Mouse (Mus musculus): ENCODE data around the gene Uck2.

Gene Uck2

DNA sequence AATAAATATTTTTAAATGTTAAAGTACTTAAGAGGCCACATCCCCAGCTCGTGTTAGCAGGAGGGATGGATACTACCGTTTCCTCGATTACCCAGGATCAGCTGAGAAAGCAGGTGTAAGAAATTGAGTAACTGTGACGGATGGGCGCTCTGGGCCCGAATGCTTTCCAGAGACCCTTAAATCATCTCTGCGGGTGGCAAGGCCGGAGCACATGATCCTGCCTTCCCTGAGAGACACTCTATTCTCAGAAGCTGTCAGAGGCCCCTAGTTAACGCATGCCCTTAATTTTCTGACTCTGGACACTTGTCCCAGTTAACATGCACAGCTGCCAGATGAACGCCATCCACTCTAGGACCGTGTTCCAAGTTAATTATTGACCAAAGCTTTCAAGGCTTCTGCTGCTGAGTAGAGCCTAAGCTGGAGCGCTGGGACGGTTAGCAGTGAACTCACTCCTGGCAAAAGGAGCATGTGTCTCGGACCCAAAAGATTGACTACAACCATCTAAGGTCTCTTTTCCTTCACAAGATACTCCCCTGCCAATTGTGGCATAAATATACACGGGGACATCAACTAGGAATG is 28.3 kb downstream of the Uck2 start:
- DNase-seq (ENCODE audit: low read depth, low spot score) = peak; percentile 64

DNA sequence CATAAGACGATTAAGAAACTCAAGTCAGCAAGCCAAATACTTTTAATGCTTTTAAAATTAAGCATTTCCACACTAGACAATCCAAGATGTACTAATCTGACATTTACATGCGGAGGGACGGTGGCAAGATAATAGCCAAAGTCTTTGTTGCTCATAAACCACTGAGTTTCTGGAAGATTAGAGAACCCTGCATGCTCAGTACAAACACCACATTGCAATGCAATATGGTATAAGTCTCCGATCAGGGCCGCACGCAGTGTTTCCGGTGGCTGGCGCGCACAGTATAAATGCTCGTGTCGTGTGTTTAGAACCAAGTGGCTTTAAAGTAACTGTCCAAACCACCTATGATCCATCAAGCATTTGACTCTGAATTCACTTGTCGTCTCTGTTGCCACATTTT is 31.5 kb downstream of the Uck2 start:
- DNase-seq (ENCODE audit: low read depth, low spot score) = no peak

DNA sequence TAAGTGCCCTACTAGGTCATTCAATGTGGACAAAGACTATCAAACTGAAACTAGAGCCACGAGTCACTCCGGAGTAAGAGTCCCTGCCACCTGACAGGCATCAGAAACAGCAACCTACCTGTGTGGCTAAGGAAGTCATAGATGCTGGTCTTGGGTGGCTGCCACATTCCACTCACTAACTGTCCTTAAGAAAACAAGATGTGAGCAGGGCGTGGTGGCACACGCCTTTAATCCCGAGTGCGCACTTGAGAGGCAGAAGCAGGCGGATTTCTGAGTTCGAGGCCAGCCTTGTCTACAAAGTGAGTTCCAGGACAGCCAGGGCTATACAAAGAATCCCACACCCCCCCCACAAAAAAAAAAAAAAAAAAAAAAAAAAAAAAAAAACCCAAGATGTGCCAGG is 35.2 kb downstream of the Uck2 start:
- DNase-seq (ENCODE audit: low read depth, low spot score) = no peak

DNA sequence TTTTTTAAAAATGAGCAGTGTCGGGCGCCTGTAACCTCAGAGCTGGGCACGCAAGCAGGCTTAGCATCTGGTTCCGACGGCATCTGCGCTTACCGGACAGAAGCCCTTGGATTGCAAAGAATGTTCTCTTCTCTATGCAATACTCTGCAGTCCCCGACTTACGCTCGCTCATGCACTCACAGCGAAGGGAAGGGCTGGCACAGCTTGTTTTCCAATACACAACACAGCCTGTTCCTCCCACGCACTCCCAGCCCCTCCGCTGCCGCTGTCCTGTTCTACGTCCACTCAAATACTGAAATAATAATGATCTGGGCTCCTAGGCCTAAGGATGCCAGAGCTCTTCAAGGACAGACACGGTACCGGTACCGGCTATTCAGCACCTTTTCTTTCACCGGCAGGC is 35.9 kb downstream of the Uck2 start:
- DNase-seq (ENCODE audit: low read depth, low spot score) = no peak

DNA sequence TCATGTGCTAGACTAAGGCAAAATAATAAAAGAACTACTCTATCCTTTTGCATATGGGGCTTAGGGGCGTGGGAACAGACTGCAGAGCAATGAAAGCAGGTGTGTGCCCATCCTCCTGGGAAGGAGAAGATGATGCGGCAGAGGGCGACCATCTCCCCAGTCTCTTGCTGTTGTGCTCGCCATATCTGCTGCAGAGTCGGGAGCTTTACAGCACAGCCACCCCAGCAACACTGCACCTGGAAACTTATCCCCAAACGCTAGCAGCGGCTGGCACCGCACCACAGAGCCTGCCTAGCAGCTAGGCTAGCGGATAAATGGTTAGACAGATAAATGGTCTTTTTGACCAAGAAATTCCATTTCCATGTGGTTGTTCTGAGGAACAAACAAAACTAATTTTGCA is 37.2 kb downstream of the Uck2 start:
- DNase-seq (ENCODE audit: low read depth, low spot score) = no peak

DNA sequence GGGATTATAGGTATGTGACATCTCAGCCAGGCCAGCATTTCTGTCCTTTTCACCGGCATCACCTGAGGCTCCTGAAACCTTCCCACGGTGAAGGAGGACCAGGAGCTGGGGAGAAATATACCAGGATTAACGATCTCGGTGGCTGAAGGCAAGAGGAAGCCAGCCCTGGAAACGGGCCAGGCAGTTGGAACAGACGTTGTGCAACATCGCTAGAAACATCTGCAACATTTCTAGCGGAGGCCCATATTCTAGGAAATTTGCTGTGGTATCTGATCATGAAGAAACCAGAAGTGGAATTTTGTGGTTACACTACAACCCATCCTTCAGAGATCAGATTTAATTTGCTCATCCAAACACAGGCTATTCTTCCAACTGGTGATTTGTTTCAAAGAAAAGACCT is 38.1 kb downstream of the Uck2 start:
- DNase-seq (ENCODE audit: low read depth, low spot score) = peak; percentile 71

DNA sequence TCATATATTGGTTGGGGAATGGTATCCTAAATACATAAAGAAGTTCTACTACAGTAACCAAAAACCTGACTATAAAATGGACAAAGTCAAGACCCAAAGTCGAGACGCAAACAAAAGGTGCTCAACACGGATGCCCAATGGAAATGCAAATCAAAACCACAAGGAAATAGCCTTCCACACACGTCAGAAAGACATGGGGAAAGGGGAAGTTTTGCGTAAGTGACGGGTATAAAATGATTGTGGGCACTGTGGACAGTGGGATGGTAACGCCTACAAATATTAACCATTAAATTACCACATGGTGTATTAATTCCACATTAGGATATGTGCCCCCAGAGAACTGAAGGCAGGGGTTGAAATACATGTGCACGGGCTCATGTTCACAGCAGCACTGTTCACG is 38.8 kb downstream of the Uck2 start:
- DNase-seq (ENCODE audit: low read depth, low spot score) = no peak

DNA sequence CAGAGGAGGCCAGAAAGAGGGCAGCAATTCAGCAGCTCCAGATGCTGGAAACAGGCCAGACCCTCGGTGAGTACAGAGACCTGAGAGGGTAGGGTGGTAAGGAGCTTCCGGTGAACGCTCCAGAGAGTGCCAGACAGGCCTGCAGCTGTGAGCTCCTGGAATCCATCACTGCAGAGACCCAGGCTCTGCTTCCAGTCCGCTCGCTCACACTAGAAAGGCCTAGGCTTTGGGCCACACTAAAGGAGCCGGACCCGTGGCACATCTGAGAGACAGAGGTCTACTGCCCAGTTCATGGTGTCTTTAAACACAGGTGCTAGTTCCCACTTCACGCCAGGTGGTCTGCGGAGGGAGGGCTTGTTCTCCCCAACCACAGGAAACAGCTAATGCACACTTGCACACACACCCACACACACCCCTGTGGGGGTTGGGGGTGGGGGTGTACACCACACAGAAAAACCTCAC is 39.9 kb downstream of the Uck2 start:
- DNase-seq (ENCODE audit: low read depth, low spot score) = no peak

DNA sequence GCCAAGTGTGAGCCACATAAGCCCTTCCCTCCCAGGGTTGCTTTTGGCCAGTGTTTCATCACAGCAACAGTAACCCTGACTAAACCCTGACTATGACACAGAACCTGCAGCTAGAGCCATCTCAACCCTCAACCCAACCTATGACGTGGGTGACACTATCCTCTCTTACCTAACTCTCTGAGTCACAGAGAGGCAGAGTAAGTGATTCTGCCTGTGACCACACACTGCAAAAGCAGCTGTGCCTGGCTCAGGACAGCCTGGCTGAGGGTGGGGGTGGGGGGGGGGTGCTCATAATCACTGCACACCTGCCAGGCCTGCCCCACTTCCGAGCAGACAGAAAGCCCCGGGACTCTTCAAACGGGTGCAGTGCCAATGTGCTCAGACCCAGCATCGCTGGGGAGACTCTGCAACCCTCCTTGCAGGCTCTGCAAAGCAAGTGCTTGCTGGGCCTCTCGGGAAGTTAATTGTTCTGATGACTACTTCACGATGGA is 42.9 kb downstream of the Uck2 start:
- DNase-seq (ENCODE audit: low read depth, low spot score) = peak; percentile 22

DNA sequence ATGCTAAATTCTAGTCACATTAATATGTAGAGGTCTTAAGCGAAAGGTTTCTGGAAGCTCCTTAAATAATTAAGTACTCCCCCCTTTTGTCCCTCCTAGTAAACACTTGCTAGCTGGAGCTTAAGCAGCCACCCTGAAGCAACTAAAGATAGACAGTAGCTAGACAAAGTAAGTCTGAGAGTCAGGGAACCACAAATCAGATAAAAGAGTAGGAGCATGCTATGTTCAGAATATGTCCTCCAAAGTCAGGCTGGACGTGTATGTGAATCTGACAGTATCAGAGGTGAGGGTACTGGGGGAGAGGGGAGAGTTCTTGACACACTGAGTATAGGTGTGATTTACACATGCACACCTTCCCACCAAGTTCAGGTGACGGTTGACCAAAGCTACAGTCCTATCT is 43.6 kb downstream of the Uck2 start:
- DNase-seq (ENCODE audit: low read depth, low spot score) = no peak

DNA sequence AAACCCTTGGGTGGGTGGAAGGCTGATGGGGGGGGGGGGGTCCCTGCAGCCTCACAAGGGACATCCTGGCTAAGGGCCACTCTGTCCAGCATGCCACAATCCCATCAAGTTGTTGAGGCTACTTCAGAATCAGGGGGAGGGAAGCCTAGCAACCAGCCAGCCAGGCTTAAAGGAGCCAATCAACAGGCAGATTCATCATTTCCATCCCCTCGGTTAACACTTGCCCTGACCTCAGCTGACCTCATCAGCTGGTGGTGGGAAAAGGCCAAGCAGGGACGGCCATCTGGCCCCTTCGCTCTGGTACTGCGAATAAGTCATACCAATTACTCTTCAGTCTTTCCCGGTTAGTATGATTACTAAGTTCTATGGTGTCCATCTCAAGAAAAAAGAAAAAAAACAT is 44.8 kb downstream of the Uck2 start:
- DNase-seq (ENCODE audit: low read depth, low spot score) = peak; percentile 34

DNA sequence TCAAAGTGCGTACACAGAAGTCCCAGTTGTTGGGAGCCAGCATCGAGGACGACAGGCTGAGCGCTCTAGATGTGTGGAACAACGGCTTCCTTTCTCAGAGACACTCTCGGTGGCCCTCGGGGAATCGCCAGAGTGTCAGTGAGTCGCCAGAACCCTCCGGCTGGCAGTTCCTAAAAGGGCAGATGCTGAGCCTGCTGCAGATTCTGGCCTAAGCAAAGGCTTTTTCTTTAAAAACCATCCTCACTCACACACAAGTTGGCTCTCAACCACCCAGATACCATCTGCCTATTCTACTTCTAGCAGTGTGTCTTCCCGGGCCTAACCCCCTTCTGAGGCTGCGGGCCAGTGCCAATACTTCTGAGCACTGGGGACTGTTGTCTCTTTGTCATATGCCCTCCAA is 45.2 kb downstream of the Uck2 start:
- DNase-seq (ENCODE audit: low read depth, low spot score) = no peak

DNA sequence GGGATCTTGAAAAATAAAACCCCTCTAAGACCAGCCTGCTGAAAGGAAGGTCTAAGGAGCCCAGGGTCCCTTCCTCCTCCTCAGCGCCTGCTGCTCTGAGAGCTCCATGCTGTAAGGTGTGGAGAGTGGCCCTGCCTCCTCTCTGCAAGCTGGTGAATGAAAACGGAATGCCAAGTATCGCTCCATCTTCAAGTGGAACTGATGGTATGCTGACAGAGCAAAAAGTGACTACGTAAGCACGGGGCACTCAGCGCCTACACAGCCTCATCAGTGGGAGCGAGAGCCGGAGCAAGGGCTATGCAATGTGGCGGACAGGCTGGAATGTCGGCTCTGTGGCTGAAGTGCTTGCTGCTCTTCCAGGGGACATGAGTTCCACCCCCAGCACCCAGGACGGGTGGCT is 47.3 kb downstream of the Uck2 start:
- no peak for DNase-seq (ENCODE audit: low read depth, low spot score)

DNA sequence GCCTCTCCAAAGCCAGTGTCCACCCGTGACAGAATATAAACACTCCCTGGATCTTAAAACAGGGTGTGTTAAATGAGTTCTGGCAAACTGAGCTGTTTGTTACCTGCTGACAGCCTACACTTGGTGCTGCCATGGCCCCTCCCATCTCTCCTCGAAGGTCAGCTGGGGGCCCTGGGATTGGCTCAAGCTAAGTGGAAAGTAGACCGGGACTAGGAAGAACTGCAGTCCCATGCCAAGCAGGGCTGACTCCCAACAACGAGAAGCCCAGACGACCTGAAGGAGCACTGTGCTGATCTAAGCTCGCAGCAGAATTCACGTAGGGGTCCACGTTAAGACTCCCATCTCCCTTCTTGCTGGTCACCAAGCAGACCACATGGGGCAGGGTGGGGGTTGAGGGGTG is 48.3 kb downstream of the Uck2 start:
- DNase-seq (ENCODE audit: low read depth, low spot score) = peak; percentile 25

DNA sequence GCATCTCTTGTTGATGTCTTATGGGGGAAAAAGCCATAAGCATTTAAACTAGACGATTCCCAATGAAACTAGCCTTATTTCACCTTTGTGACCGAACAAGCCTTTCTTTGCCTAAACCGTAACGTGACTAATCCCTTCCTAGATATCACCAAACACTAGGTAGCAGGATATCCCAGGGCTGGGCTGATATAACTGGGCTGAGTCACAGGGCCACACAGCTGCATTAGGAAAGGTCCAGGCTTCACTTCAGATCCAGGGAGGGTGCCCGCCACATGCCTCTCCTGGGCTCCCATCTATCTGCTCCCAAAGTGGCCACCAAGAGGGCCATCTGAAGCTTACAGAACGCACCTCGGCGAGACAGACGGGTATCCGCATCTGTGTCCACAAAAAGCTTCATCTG is 50.8 kb downstream of the Uck2 start:
- no peak for DNase-seq (ENCODE audit: low read depth, low spot score)

DNA sequence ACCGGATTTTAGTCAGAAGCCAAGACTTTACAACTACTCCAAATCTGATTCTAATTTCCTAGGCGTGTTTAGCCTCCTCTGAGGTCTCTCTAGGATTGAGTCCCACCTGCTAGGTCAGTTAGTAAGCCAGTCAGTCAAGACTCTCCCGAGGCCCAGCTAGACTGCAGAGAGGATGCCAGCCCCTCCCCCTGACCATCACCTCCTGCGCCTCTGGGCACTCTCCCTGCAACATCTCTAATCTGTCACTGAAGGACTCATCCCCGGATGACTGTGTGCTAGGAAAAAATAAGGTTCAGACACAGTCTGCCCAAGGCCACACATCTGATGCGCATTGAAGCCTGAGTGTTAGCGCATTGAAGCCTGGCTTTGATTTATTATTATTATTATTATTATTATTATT is 52.2 kb downstream of the Uck2 start:
- DNase-seq (ENCODE audit: low read depth, low spot score) = no peak

DNA sequence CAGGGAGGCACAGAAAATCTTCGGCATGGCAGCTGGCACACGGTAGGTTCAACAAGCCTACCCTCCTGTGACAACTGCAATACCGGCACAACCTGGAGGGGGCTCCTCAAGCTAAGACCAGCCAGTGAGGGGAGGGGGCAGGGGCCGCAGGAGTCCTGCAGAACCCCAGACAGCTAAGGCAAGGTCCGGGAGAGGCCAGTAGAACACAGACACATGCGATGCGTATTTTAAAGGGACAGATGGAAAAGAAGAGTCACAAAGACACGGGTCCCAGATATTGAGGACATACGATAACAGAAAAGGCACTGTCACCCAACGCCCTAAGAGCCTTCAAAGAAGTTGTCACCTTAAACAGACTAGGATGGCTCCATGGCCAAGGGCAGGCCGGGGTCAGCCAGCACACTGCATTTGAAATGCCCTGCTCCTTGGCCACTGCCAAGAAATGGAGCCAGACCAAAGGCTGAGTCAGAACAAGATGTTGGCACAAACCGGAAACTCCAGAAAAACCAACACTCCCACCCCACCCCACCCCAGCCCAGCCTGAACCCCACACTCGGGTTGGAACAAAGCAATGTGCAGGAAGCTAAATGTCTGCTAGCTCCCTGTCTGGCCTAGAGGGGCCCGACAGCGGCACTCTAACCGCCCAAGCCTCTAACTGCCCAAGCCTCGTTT is 53.4 kb downstream of the Uck2 start:
- no peak for DNase-seq (ENCODE audit: low read depth, low spot score)

DNA sequence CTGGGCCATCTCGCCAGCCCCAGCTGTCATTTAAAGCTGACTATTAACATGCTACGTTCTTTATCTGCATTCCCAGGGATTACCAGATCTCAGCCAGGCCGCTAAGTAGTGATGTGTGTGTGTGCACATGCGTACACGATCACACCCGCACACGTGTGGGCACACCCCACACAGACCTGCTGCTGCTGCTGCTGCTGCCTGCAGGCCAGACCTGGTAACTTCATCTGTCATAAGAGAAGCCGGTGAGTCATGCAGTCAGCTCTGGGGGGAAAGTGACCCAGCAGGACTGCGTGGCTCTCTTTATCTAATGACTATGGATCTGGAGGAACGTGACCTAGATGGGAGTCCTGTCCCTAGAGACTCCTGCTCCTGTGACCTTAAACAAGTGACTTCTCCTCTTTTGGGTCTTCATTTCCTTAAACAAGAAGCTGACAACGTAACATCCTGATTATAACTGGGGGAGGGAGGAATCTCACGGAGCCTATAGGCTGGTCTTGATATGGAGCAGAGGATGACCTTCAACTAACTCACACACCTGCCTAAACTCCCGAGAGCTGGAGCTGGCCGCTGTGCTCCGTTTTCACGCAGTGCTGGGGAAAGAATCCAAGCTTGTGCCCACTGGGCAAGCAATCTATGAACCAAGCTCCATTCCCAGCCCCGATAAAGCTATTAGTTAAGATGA is 54.0 kb downstream of the Uck2 start:
- DNase-seq (ENCODE audit: low read depth, low spot score) = peak; percentile 40

DNA sequence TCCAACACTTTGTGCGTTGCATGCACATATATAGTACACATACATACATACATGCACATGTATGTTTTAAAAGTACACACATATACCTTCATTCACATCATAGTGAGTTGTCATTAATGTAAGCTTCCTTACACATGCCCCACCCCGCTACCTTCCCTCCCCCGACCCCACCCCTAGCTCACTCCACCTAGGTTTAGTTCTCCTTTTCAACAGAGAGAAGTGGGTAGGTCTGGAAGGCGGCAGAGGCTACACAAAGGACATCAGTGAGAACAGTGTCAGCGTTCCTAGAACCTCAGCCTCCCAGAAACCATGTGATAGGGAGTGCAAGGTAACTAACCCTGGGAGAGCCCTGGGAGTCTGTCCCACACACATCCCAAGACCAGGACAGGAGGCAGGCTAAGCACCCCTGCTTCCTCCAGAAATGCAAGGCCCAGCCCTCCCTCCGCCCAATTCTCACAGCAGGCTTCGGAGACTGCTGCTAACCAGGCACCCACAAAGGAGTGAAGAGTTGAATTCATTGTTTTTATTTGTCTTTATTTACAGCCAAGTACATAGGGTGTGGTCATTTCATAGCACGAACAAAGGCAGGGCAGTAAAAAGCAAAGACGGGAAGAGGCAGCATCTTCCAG is 62.6 kb downstream of the Uck2 start:
- DNase-seq (ENCODE audit: low read depth, low spot score) = no peak

DNA sequence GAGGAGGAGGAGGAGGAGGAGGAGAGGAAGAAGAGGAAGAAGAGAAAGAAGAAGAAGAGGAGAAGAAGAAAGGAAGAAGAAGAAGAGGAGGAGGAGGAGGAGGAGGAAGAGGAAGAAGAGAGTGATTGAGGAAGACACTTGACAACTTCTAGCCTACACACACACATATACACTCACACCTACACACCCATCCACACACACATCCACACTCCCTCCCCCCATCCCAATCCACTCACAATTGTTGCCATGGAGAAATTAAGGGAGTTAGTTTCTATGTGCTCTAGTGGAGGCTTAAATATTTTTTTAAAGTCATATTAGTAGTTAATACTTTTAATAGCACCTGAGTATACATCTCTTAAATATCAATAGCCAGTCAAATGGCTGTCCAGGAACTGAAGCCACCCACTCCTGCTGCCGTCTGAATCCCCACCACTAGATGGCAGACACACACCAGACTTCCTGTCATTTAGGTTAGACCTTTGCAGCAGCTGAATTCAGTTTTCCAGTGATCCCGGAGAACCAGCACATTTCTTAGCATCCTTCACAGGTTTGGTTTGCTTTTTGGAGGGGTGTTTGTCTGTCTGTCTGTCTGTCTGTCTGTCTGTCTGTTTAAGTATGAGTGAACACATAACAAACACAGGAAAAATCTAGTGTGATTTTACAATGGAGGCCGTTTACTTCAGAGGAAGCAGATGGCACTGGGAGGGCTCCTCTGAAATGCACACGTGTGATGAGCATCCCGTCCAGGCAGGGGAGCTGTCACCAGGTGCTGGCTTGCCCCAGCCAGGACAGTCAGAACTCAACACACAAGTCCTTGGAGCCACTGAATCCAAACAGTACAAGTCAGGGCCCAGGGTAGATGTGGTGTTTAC is 64.6 kb downstream of the Uck2 start:
- DNase-seq (ENCODE audit: low read depth, low spot score) = peak; percentile 60

DNA sequence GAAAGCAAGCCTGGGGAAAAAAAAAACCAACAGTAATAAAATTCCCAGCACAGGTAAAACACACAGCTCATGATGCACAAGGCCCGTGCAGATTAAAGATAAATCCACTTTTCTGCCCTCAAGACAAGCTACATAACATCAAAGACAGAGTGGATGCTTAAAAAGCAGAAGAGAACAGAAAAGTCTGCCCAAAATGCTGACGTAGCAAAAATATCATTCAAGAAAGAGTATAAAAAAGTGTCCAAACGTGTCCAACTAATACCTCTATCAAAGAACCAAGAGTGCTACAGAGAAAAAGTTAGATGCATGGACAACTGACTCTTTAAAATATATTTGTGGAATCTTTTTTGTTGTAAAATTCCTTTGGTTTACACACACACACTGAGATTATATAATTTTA is 69.7 kb downstream of the Uck2 start:
- no peak for DNase-seq (ENCODE audit: low read depth, low spot score)

DNA sequence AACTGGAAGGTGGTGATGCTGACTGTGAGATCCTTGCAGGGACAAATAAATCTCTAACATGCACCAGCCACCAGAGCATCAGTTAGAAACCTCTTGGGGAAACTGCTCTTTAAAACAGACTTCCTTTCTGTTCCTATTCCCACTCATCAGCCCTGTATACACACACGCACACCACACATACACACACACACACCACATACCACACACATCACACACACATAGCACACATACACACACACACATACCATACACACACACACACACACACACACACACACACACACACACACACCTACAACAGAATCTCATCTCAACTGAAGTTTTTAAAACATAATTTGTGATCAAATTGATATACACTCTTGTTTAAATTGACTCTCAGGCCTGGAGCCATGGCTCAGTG is 72.4 kb downstream of the Uck2 start:
- no peak for DNase-seq (ENCODE audit: low read depth, low spot score)
